18 mouse cellular contexts compared by ENCODE assay signal in the genomic region with DNA sequence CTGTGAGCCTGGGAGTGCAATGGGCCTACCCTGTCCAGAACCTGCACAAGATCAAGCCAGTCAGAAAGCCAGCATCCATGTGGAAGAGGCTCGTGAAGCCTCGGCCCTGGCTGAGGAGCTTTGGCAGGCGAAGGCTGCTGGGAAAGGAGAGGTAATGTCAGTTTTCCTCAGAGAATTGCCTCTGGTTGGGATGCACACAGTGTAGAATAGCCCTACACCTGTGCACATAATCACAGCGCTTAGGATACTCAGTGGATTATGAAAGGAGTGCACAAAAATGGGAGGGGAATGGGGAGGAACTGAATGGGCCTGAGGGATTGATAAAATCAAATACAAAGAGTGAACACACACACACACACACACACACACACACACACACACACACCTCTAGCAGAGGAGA.
DNase-seq lines count a peak whose midpoint lies in the region; ATAC-seq and TF ChIP-seq lines count a peak whose summit lies in the region.
"Had no signal": no experiment of that assay in that cellular context is flagged by ENCODE, and none has a peak within 500 bp of the region (broad histone marks: within the 10 kb centered on the region; RNA-seq: fewer than 3 reads in every experiment).

No protein-coding gene starts in this region.

- peak; percentile 24; the same call in 1 of the 2 replicates for ATAC-seq in hindbrain, embryonic 14.5 days (ENCODE audit: low FRiP score)
- no peak for ATAC-seq in hindbrain, embryonic 16.5 days
- ATAC-seq in midbrain, embryonic 12.5 days (ENCODE audit: low FRiP score, low read depth): peak; percentile 34; the same call in 1 of the 2 replicates
- no peak for ATAC-seq in midbrain, postnatal 0 days (ENCODE audit: low FRiP score)
- ATAC-seq in midbrain, embryonic 16.5 days: peak; percentile 27; the same call in 1 of the 2 replicates
- ATAC-seq in neural tube, embryonic 15.5 days (ENCODE audit: low FRiP score): peak; percentile 38; the same call in 1 of the 2 replicates
- ATAC-seq: activated CD4-positive, CD25-positive, alpha-beta regulatory T cell, adult 4 months; Patski had no signal

- 0 out of 2 replicates have a peak, but pooled peaks cover 5% of the 10 kb centered on the region for H3K4me1 ChIP-seq in hindbrain, embryonic 14.5 days (replicated peaks; ENCODE audit: control insufficient read depth, insufficient read depth, low read length)
- H3K4me1 ChIP-seq in hindbrain, embryonic 16.5 days (ENCODE audit: control insufficient read depth, insufficient read depth, low read depth, low read length): no peaks in the 10 kb centered on the region
- H3K4me1 ChIP-seq in midbrain, embryonic 12.5 days: no peaks in the 10 kb centered on the region
- H3K4me1 ChIP-seq in midbrain, postnatal 0 days (ENCODE audit: insufficient read depth, low read length): no peaks in the 10 kb centered on the region
- no peaks in the 10 kb centered on the region for H3K4me1 ChIP-seq in midbrain, embryonic 16.5 days (ENCODE audit: control insufficient read depth, insufficient read depth, low read length)
- H3K4me1 ChIP-seq in neural tube, embryonic 15.5 days: peaks cover 9% of the 10 kb centered on the region; the same call in 1 of the 2 replicates
- H3K4me1 ChIP-seq: embryonic facial prominence, embryonic 12.5 days; heart, embryonic 15.5 days had no signal

- H3K27ac ChIP-seq in hindbrain, embryonic 14.5 days: no peak overlapping the region
- no peak overlapping the region for H3K27ac ChIP-seq in hindbrain, embryonic 16.5 days (ENCODE audit: low read depth, low read length)
- H3K27ac ChIP-seq in midbrain, embryonic 12.5 days (replicated peaks): no peak overlapping the region
- H3K27ac ChIP-seq in midbrain, postnatal 0 days (ENCODE audit: low read depth, low read length): no peak overlapping the region
- H3K27ac ChIP-seq in midbrain, embryonic 16.5 days (ENCODE audit: low read length): no peak overlapping the region
- peak overlapping the region; percentile 54 for H3K27ac ChIP-seq in neural tube, embryonic 15.5 days (replicated peaks)
- H3K27ac ChIP-seq: embryonic facial prominence, embryonic 12.5 days; heart, adult 2 months; heart, embryonic 15.5 days had no signal

- no peak overlapping the region for H3K9ac ChIP-seq in hindbrain, embryonic 14.5 days
- H3K9ac ChIP-seq in hindbrain, embryonic 16.5 days (ENCODE audit: low read depth, low read length): no peak overlapping the region
- no peak overlapping the region for H3K9ac ChIP-seq in midbrain, embryonic 12.5 days (replicated peaks)
- no peak overlapping the region for H3K9ac ChIP-seq in midbrain, postnatal 0 days (replicated peaks; ENCODE audit: low read length, poor library complexity, severe bottlenecking)
- no peak overlapping the region for H3K9ac ChIP-seq in midbrain, embryonic 16.5 days (ENCODE audit: low read depth, low read length)
- H3K9ac ChIP-seq in neural tube, embryonic 15.5 days (replicated peaks): no peak overlapping the region
- H3K9ac ChIP-seq: embryonic facial prominence, embryonic 12.5 days; forebrain, postnatal 0 days; heart, embryonic 15.5 days had no signal

- no peak overlapping the region for H3K4me2 ChIP-seq in hindbrain, embryonic 14.5 days (replicated peaks)
- H3K4me2 ChIP-seq in hindbrain, embryonic 16.5 days (ENCODE audit: low read length): no peak overlapping the region
- H3K4me2 ChIP-seq in midbrain, embryonic 12.5 days (replicated peaks): no peak overlapping the region
- H3K4me2 ChIP-seq in midbrain, postnatal 0 days (ENCODE audit: low read depth, low read length, poor library complexity, severe bottlenecking): no peak overlapping the region
- H3K4me2 ChIP-seq in midbrain, embryonic 16.5 days (ENCODE audit: low read length): no peak overlapping the region
- H3K4me2 ChIP-seq in neural tube, embryonic 15.5 days: no peak overlapping the region
- H3K4me2 ChIP-seq: embryonic facial prominence, embryonic 12.5 days; heart, embryonic 11.5 days; heart, embryonic 15.5 days had no signal

- H3K36me3 ChIP-seq in hindbrain, embryonic 14.5 days (replicated peaks; ENCODE audit: control insufficient read depth, insufficient read depth): no peaks in the 10 kb centered on the region
- no peaks in the 10 kb centered on the region for H3K36me3 ChIP-seq in hindbrain, embryonic 16.5 days (ENCODE audit: control insufficient read depth, insufficient read depth, low read length)
- H3K36me3 ChIP-seq in midbrain, embryonic 12.5 days: no peaks in the 10 kb centered on the region
- H3K36me3 ChIP-seq in midbrain, postnatal 0 days (ENCODE audit: insufficient read depth, low read length): no peaks in the 10 kb centered on the region
- no peaks in the 10 kb centered on the region for H3K36me3 ChIP-seq in midbrain, embryonic 16.5 days (ENCODE audit: control insufficient read depth, insufficient read depth, low read length)
- no peaks in the 10 kb centered on the region for H3K36me3 ChIP-seq in neural tube, embryonic 15.5 days
- H3K36me3 ChIP-seq: embryonic facial prominence, embryonic 12.5 days; heart, embryonic 15.5 days had no signal

- no peak for TF ChIP-seq CTCF in midbrain, postnatal 0 days (IDR thresholded peaks at IDR 0.05)

- no peaks in the 10 kb centered on the region for H3K27me3 ChIP-seq in hindbrain, embryonic 14.5 days (ENCODE audit: control insufficient read depth, insufficient read depth, low read length)
- no peaks in the 10 kb centered on the region for H3K27me3 ChIP-seq in hindbrain, embryonic 16.5 days (replicated peaks; ENCODE audit: control insufficient read depth, insufficient read depth, low read length)
- no peaks in the 10 kb centered on the region for H3K27me3 ChIP-seq in midbrain, embryonic 12.5 days
- no peaks in the 10 kb centered on the region for H3K27me3 ChIP-seq in midbrain, postnatal 0 days (ENCODE audit: insufficient read depth, low read length)
- H3K27me3 ChIP-seq in midbrain, embryonic 16.5 days (ENCODE audit: control insufficient read depth, insufficient read depth, low read depth, low read length): no peaks in the 10 kb centered on the region
- no peaks in the 10 kb centered on the region for H3K27me3 ChIP-seq in neural tube, embryonic 15.5 days (replicated peaks)
- H3K27me3 ChIP-seq: CH12.LX; embryonic facial prominence, embryonic 12.5 days; heart, embryonic 15.5 days had no signal

- H3K9me3 ChIP-seq in hindbrain, embryonic 14.5 days (ENCODE audit: control insufficient read depth, low read length): no peaks in the 10 kb centered on the region
- H3K9me3 ChIP-seq in hindbrain, embryonic 16.5 days (ENCODE audit: control insufficient read depth, low read length): no peaks in the 10 kb centered on the region
- H3K9me3 ChIP-seq in midbrain, embryonic 12.5 days: no peaks in the 10 kb centered on the region
- H3K9me3 ChIP-seq in midbrain, postnatal 0 days (ENCODE audit: low read length): no peaks in the 10 kb centered on the region
- no peaks in the 10 kb centered on the region for H3K9me3 ChIP-seq in midbrain, embryonic 16.5 days (replicated peaks; ENCODE audit: control insufficient read depth, low read length, poor library complexity, severe bottlenecking)
- no peaks in the 10 kb centered on the region for H3K9me3 ChIP-seq in neural tube, embryonic 15.5 days (replicated peaks)
- H3K9me3 ChIP-seq: embryonic facial prominence, embryonic 12.5 days; heart, embryonic 15.5 days had no signal

- DNase-seq in hindbrain, embryonic 14.5 days (ENCODE audit: low spot score): no peak
- DNase-seq in midbrain, postnatal 0 days (ENCODE audit: low spot score): no peak
- DNase-seq in testis, postnatal 14 days (ENCODE audit: low spot score): no peak
- DNase-seq: cerebellum, adult 11-12 months; cerebellum, adult 9-10 months; forebrain, postnatal 0 days; heart, adult 2 months; heart, postnatal 14 days had no signal

- 74% methylated on average over 4 of the region's 4 CpGs for WGBS in hindbrain, embryonic 14.5 days
- WGBS in hindbrain, embryonic 16.5 days: 75% methylated on average over 4 of the region's 4 CpGs
- 79% methylated on average over 4 of the region's 4 CpGs for WGBS in midbrain, embryonic 12.5 days
- 83% methylated on average over 4 of the region's 4 CpGs for WGBS in midbrain, postnatal 0 days
- WGBS in midbrain, embryonic 16.5 days: 81% methylated on average over 4 of the region's 4 CpGs
- 77% methylated on average over 4 of the region's 4 CpGs for WGBS in neural tube, embryonic 15.5 days

- no peak overlapping the region for H3K4me3 ChIP-seq in hindbrain, embryonic 14.5 days (replicated peaks; ENCODE audit: low read length)
- H3K4me3 ChIP-seq in hindbrain, embryonic 16.5 days (ENCODE audit: low read length): no peak overlapping the region
- H3K4me3 ChIP-seq in midbrain, embryonic 12.5 days: no peak overlapping the region
- H3K4me3 ChIP-seq in midbrain, postnatal 0 days (ENCODE audit: low read depth, low read length): no peak overlapping the region
- no peak overlapping the region for H3K4me3 ChIP-seq in midbrain, embryonic 16.5 days (ENCODE audit: low read depth, low read length)
- no peak overlapping the region for H3K4me3 ChIP-seq in neural tube, embryonic 15.5 days (replicated peaks)
- H3K4me3 ChIP-seq: embryonic facial prominence, embryonic 12.5 days; heart, adult 2 months; heart, embryonic 15.5 days had no signal

Comparison
In these comparisons a context has a peak if more than half of its experiments do, and no peak if none do; other contexts are left out.
1. ATAC-seq: peak in hindbrain, embryonic 14.5 days (single experiment), midbrain, embryonic 12.5 days (single experiment), midbrain, embryonic 16.5 days (single experiment) and neural tube, embryonic 15.5 days (single experiment); none in hindbrain, embryonic 16.5 days (single experiment) and midbrain, postnatal 0 days (single experiment).